ENCODE assay signal across 8 mouse cellular contexts in the genomic region with DNA sequence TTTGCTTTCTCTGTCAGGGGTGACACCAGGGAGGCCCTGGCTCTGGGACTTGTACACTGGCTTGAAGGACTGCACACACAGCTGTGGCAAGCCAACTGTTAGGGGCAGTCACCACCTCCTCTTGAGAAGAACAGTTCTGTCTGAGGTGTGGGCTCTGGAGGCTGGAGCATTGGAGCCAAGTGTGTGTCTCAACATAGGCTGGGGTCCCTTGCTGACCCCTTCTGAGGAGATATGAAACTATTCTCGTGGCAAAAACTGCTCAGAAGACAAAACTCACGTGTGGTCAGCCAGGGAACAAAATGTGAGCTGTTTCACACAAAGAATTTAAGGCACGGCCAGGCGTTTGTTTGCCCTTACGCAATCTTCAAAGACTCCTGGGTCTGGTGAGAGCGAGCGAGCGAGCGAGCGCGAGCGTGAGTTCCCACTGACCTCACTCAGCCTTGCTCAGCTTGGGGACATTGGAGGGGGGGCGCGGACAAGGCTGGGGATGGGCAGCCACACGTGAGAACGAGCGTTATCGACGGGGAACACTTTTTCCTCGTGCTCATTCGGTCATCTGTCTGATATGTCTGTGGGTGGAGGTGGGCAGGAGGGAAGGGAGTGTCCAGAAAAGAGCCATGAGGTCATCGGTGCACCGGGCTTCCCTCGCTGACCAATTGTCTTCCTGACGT. TPM values are rescaled to one million over a fixed set of nuclear protein-coding genes. Genes with fewer than 3 reads are reported as not detected.
DNase-seq lines count a peak whose midpoint lies in the region; TF ChIP-seq lines count a peak whose summit lies in the region.

No protein-coding gene starts in this region.

- peak overlapping the region; percentile 14; the same call in 1 of the 2 replicates for H3K4me3 ChIP-seq in kidney, adult 2 months (ENCODE audit: insufficient read depth, low read depth, low read length)

- H3K36me3 ChIP-seq in kidney, adult 2 months (ENCODE audit: control insufficient read depth, insufficient read depth, low read length) = no peaks in the 10 kb centered on the region

- DNase-seq in kidney, adult 2 months = peak; percentile 50
- DNase-seq in kidney, adult 8-10 months = no peak
- DNase-seq in heart, adult 18-20 months = peak; percentile 76 to 83
- DNase-seq in kidney, postnatal 10 days = peak; percentile 33
- peak; percentile 67 to 74 for DNase-seq in lung, postnatal 4 days
- DNase-seq in layer of hippocampus, postnatal 36 days = no peak
- no peak for DNase-seq in spleen, postnatal 14 days (ENCODE audit: low spot score in 2 of 2)
- no peak for DNase-seq in T-cell, adult 2 months (ENCODE audit: low spot score)

- H3K27me3 ChIP-seq in kidney, adult 2 months (replicated peaks; ENCODE audit: control insufficient read depth, insufficient read depth, low read length) = no peaks in the 10 kb centered on the region

- WGBS in kidney, adult 2 months = 15% methylated on average over 25 of the region's 25 CpGs

- TF ChIP-seq POLR2A in kidney, adult 2 months (IDR thresholded peaks at IDR 0.05; ENCODE audit: low read depth, low read length) = no peak

- H3K27ac ChIP-seq in kidney, adult 2 months (ENCODE audit: insufficient read depth, low read depth, low read length) = no peak overlapping the region

- no peak for TF ChIP-seq CTCF in kidney, adult 2 months (conservative IDR thresholded peaks at IDR 0.05; ENCODE audit: insufficient read depth, insufficient read length, low read depth, low read length)

- peaks cover 3% of the 10 kb centered on the region; the same call in 1 of the 2 replicates for H3K4me1 ChIP-seq in kidney, adult 2 months (ENCODE audit: control insufficient read depth, insufficient read depth, low read length)

RNA-seq across cellular contexts. Expression of gene Tmem44, which starts 48.3 kb away (rescaled TPM):
- 6.7 and 9.4 TPM in 2 replicates for polyA plus RNA-seq in kidney, adult 2 months (2012; rRNA removed)
- 1 to 10 TPM; 3.8 to 4.4 TPM for total RNA-seq in heart, adult 18-20 months (2021)
- 10 to 100 TPM; 32.3 to 38.0 TPM for total RNA-seq in layer of hippocampus, postnatal 36 days (2021)

Comparison
In these comparisons a context has a peak if more than half of its experiments do, and no peak if none do; other contexts are left out.
1. DNase-seq: peak in kidney, adult 2 months (single experiment), heart, adult 18-20 months (2 of 2), kidney, postnatal 10 days (single experiment) and lung, postnatal 4 days (2 of 2); none in kidney, adult 8-10 months (0 of 2), layer of hippocampus, postnatal 36 days (0 of 2), spleen, postnatal 14 days (0 of 2) and T-cell, adult 2 months (single experiment).
2. RNA of gene Tmem44, which starts 48.3 kb away (total RNA-seq): 32.3 to 38.0 TPM in layer of hippocampus, postnatal 36 days; 3.8 to 4.4 TPM in heart, adult 18-20 months; every median in the first group is over 4 times any median in the second.